Mouse (Mus musculus): ENCODE results near the gene Chst8. TPM values are rescaled to one million over a fixed set of nuclear protein-coding genes. Genes with fewer than 3 reads are reported as not detected.

Gene Chst8
- total and polyA plus RNA-seq, 3 experiments = 0.22 TPM; not detected in 2

GRCm38 (mm10) chr7:34745426-34745825 lies 67.1 kb downstream of the Chst8 start:
- TF ChIP-seq TAL1 (conservative IDR thresholded peaks at IDR 0.05; ENCODE audit: low read depth, low read length) (no peak), GATA2 (IDR thresholded peaks at IDR 0.05; ENCODE audit: borderline replicate concordance, low read depth, low read length) (no peak), POLR2AphosphoS5 (IDR thresholded peaks at IDR 0.05; ENCODE audit: insufficient replicate concordance, low read depth, low read length) (no peak), CTCF (IDR thresholded peaks at IDR 0.05; ENCODE audit: low read depth, low read length) (no peak), GATA1 (IDR thresholded peaks at IDR 0.05; ENCODE audit: borderline replicate concordance, low read length) (no peak)
- ATAC-seq (ENCODE audit: extremely low read depth, insufficient number of reproducible peaks, low FRiP score, poor library complexity, severe bottlenecking) (no peak), DNase-seq (ENCODE audit: low spot score) (no peak)
- Histone ChIP-seq H3K27me3 (ENCODE audit: insufficient read depth, low read length) (no peaks in the 10 kb centered on the region), H3K36me3 (replicated peaks) (no peaks in the 10 kb centered on the region), H3K4me3 (ENCODE audit: low read depth, low read length) (no peak overlapping the region), H3K9me3 (replicated peaks) (peaks cover 77% of the 10 kb centered on the region), H3K4me1 (ENCODE audit: insufficient read depth, low read depth, low read length) (no peaks in the 10 kb centered on the region)

GRCm38 (mm10) chr7:34744994-34745393 lies 67.5 kb downstream of the Chst8 start:
- DNase-seq (ENCODE audit: low spot score) = no peak
- H3K27me3 ChIP-seq (ENCODE audit: insufficient read depth, low read length) = no peaks in the 10 kb centered on the region
- no peaks in the 10 kb centered on the region for H3K4me1 ChIP-seq (ENCODE audit: insufficient read depth, low read depth, low read length)
- no peak for ATAC-seq (ENCODE audit: extremely low read depth, insufficient number of reproducible peaks, low FRiP score, poor library complexity, severe bottlenecking)
- no peak overlapping the region for H3K4me3 ChIP-seq (ENCODE audit: low read depth, low read length)
- H3K9me3 ChIP-seq (replicated peaks) = peaks cover 78% of the 10 kb centered on the region
- H3K36me3 ChIP-seq (replicated peaks) = no peaks in the 10 kb centered on the region
- TF ChIP-seq TAL1 (conservative IDR thresholded peaks at IDR 0.05; ENCODE audit: low read depth, low read length) (no peak), GATA1 (IDR thresholded peaks at IDR 0.05; ENCODE audit: borderline replicate concordance, low read length) (no peak), GATA2 (IDR thresholded peaks at IDR 0.05; ENCODE audit: borderline replicate concordance, low read depth, low read length) (no peak), CTCF (IDR thresholded peaks at IDR 0.05; ENCODE audit: low read depth, low read length) (no peak), POLR2AphosphoS5 (IDR thresholded peaks at IDR 0.05; ENCODE audit: insufficient replicate concordance, low read depth, low read length) (no peak)

GRCm38 (mm10) chr7:34743411-34744085 lies 69.0 kb downstream of the Chst8 start:
- no peak for TF ChIP-seq TAL1 (conservative IDR thresholded peaks at IDR 0.05; ENCODE audit: low read depth, low read length)
- no peak for TF ChIP-seq CTCF (IDR thresholded peaks at IDR 0.05; ENCODE audit: low read depth, low read length)
- TF ChIP-seq POLR2AphosphoS5 (IDR thresholded peaks at IDR 0.05; ENCODE audit: insufficient replicate concordance, low read depth, low read length) = no peak
- no peak for TF ChIP-seq GATA1 (IDR thresholded peaks at IDR 0.05; ENCODE audit: borderline replicate concordance, low read length)
- TF ChIP-seq GATA2 (IDR thresholded peaks at IDR 0.05; ENCODE audit: borderline replicate concordance, low read depth, low read length) = no peak
- H3K27me3 ChIP-seq (ENCODE audit: insufficient read depth, low read length) = no peaks in the 10 kb centered on the region
- H3K4me1 ChIP-seq (ENCODE audit: insufficient read depth, low read depth, low read length) = no peaks in the 10 kb centered on the region
- DNase-seq (ENCODE audit: low spot score) (no peak), ATAC-seq (ENCODE audit: extremely low read depth, insufficient number of reproducible peaks, low FRiP score, poor library complexity, severe bottlenecking) (no peak)
- no peak overlapping the region for H3K4me3 ChIP-seq (ENCODE audit: low read depth, low read length)
- H3K36me3 ChIP-seq (replicated peaks) = no peaks in the 10 kb centered on the region
- H3K9me3 ChIP-seq (replicated peaks) = peaks cover 75% of the 10 kb centered on the region

- H3K27me3 ChIP-seq (ENCODE audit: insufficient read depth, low read length) = no peaks in the 10 kb centered on the region
- no peak for ATAC-seq (ENCODE audit: extremely low read depth, insufficient number of reproducible peaks, low FRiP score, poor library complexity, severe bottlenecking)
- no peaks in the 10 kb centered on the region for H3K4me1 ChIP-seq (ENCODE audit: insufficient read depth, low read depth, low read length)
- DNase-seq (ENCODE audit: low spot score) = no peak
- no peak for TF ChIP-seq CTCF (IDR thresholded peaks at IDR 0.05; ENCODE audit: low read depth, low read length)
- TF ChIP-seq GATA2 (IDR thresholded peaks at IDR 0.05; ENCODE audit: borderline replicate concordance, low read depth, low read length) = no peak
- TF ChIP-seq TAL1 (conservative IDR thresholded peaks at IDR 0.05; ENCODE audit: low read depth, low read length) = no peak
- no peak for TF ChIP-seq POLR2AphosphoS5 (IDR thresholded peaks at IDR 0.05; ENCODE audit: insufficient replicate concordance, low read depth, low read length)
- no peak for TF ChIP-seq GATA1 (IDR thresholded peaks at IDR 0.05; ENCODE audit: borderline replicate concordance, low read length)
- no peaks in the 10 kb centered on the region for H3K36me3 ChIP-seq (replicated peaks)
- H3K4me3 ChIP-seq (ENCODE audit: low read depth, low read length) = no peak overlapping the region
- peaks cover 74% of the 10 kb centered on the region for H3K9me3 ChIP-seq (replicated peaks)
Observed at GRCm38 (mm10) chr7:34739371-34739770, 73.1 kb downstream of the Chst8 start.

GRCm38 (mm10) chr7:34737206-34737605 lies 75.3 kb downstream of the Chst8 start:
- Histone ChIP-seq H3K27me3 (ENCODE audit: insufficient read depth, low read length) (no peaks in the 10 kb centered on the region), H3K4me1 (ENCODE audit: insufficient read depth, low read depth, low read length) (no peaks in the 10 kb centered on the region), H3K36me3 (replicated peaks) (no peaks in the 10 kb centered on the region), H3K9me3 (replicated peaks) (peaks cover 75% of the 10 kb centered on the region), H3K4me3 (ENCODE audit: low read depth, low read length) (no peak overlapping the region)
- no peak for DNase-seq (ENCODE audit: low spot score)
- ATAC-seq (ENCODE audit: extremely low read depth, insufficient number of reproducible peaks, low FRiP score, poor library complexity, severe bottlenecking) = no peak
- TF ChIP-seq GATA1 (IDR thresholded peaks at IDR 0.05; ENCODE audit: borderline replicate concordance, low read length) (no peak), GATA2 (IDR thresholded peaks at IDR 0.05; ENCODE audit: borderline replicate concordance, low read depth, low read length) (no peak), CTCF (IDR thresholded peaks at IDR 0.05; ENCODE audit: low read depth, low read length) (no peak), TAL1 (conservative IDR thresholded peaks at IDR 0.05; ENCODE audit: low read depth, low read length) (no peak), POLR2AphosphoS5 (IDR thresholded peaks at IDR 0.05; ENCODE audit: insufficient replicate concordance, low read depth, low read length) (no peak)

GRCm38 (mm10) chr7:34734348-34734747 lies 78.2 kb downstream of the Chst8 start:
- Histone ChIP-seq H3K4me3 (ENCODE audit: low read depth, low read length) (no peak overlapping the region), H3K27me3 (ENCODE audit: insufficient read depth, low read length) (no peaks in the 10 kb centered on the region), H3K36me3 (replicated peaks) (no peaks in the 10 kb centered on the region), H3K9me3 (replicated peaks) (peaks cover 78% of the 10 kb centered on the region), H3K4me1 (ENCODE audit: insufficient read depth, low read depth, low read length) (no peaks in the 10 kb centered on the region)
- DNase-seq (ENCODE audit: low spot score) (no peak), ATAC-seq (ENCODE audit: extremely low read depth, insufficient number of reproducible peaks, low FRiP score, poor library complexity, severe bottlenecking) (no peak)
- TF ChIP-seq TAL1 (conservative IDR thresholded peaks at IDR 0.05; ENCODE audit: low read depth, low read length) = no peak
- TF ChIP-seq POLR2AphosphoS5 (IDR thresholded peaks at IDR 0.05; ENCODE audit: insufficient replicate concordance, low read depth, low read length) = no peak
- TF ChIP-seq CTCF (IDR thresholded peaks at IDR 0.05; ENCODE audit: low read depth, low read length) = no peak
- no peak for TF ChIP-seq GATA2 (IDR thresholded peaks at IDR 0.05; ENCODE audit: borderline replicate concordance, low read depth, low read length)
- TF ChIP-seq GATA1 (IDR thresholded peaks at IDR 0.05; ENCODE audit: borderline replicate concordance, low read length) = no peak
